Mouse (Mus musculus): ENCODE measurements around the gene H2afy2.

H2afy2 gene

GRCm38 (mm10) chr10:61782799-61783611 is 942 bp downstream of the H2afy2 start:
- peak; percentile 23 to 77 for DNase-seq

- no peak for DNase-seq
Observed at GRCm38 (mm10) chr10:61781461-61782128, 2.4 kb downstream of the H2afy2 start.

DNA sequence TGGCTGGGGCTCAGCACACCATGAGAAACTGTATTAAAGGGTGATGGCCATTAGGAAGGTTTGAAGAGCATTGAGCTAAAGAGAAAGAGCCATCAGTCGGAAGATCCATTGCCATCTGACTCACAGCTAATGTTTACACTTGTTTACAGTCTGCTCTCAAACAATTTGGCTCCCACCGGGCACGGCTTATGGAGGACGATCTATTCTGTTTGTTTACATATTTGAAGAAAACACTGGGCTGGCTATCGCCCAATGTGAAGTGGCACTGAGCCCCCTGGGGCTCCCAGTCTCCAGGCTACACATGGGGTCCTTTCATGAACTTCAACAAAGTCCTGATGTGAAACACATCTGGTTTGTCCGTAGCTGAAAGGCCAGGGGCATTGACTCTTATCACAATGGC is 17.1 kb downstream of the H2afy2 start:
- no peak for DNase-seq

GRCm38 (mm10) chr10:61765558-61765957 is 18.4 kb downstream of the H2afy2 start:
- DNase-seq = no peak

DNA sequence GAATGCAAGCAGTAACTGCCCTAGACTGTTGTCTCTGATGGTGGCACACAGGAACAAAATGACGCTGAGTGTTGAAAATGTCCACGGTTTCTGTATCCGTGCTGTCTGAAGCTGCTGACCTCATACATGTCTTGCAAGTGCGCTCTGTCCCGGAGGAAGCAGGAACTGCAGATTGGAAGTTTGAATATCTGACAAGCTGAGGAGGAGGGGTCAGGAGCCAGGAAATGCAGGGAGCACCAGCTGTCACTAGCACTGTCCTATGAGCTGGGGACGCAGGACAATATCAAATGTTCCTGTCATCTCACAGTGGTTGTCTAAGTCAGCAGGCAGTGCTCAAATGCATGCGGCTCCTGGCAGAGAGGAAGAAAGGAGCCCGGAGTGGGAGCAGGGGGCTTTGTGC is 19.3 kb downstream of the H2afy2 start:
- DNase-seq = no peak

- peak in 1 of 2 experiments; percentile 8 for DNase-seq
Observed at GRCm38 (mm10) chr10:61759869-61760268, 24.1 kb downstream of the H2afy2 start.

- DNase-seq = no peak
Observed at GRCm38 (mm10) chr10:61758904-61759303, 25.0 kb downstream of the H2afy2 start.

DNA sequence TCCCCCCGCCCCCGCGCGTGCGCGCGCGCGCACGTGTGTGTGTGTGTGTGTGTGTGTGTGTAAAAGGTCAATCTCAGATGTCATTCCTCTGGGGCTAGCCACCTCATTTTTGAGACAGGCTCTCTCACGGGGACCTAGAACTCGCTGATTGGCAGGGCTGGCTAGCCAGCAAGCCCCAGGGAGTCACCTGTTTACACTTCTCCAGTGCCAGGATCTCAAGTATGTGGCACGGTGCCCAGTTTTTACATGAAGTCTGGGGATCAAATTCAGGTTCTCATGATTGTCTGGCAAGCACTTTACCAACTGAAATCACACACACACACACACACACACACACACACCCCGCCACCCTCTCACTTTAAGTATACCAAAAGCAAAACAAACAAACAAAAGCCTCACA is 26.9 kb downstream of the H2afy2 start:
- DNase-seq = peak; percentile 47 to 53

DNA sequence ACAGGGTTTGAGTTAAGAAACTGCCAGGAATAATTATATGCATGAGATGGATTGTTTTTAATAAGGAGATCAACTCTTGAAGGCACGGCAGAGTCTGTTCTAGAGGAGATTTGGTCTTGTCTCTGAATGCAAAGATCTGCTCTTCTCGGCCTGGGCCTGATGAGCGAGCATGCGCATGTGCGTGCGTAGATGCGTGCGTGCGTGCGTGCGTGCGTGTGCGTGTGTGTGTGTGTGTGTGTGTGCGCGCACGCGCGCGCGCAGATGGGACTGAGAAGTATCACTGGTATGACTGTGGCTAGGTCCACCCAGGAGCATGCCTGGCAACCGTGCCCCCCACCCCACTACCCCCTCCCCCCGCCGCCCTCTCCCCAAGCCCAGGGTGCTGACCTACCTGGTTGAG is 30.9 kb downstream of the H2afy2 start:
- no peak for DNase-seq

DNA sequence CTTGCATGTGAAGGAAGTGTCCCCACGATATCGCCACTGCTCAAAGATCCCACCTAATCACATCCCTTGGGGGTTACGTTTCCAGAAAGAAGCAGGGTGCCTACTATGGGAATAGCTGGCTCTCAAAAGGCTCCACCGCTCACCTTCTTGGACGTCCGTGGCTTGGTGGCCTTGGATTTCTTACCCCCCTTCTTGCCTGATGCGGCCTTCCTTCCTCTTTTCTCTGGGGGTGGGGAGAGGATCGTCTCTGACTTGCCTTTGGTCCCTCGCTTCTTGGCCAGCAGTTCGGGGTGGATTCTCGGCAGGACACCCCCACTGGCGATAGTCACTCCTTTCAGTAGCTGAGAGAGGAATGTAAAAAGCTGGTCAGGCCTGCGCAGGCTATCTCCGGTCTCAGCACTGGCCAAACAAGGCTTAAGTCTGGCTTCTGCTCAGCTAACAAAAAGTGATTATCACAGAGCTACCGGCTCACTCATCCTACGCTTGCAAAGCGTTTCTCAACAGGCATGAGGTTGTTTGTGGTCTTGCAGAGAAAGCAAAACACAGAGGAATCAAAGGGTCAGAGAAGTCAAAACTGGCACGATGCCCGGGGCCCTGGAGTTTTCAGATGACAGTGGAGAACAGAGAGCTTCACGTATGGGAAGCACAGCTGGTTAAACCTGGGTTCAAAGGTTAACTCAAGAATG is 32.3 kb downstream of the H2afy2 start:
- peak; percentile 85 to 87 for DNase-seq

- DNase-seq = no peak
Observed at GRCm38 (mm10) chr10:61750014-61750413, 33.9 kb downstream of the H2afy2 start.

DNA sequence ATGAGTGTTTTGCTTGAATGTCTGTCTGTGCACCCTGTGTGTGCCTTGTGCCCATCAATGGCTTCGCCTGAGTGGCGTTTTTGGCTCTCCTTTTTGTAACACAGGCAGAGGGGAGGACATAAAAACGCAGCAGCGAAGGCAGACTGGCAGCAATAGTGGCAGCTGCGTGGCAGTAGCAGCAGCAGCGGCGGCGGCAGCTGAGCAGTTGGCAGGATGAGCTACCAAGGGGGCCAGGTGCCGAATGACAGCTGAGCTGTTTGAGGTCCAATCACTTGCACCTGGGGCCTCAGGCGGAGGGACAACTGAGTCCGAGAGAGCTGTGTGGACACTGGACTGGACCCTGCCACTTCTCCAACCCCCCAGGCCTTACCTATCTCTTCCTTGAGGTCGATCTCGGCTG is 36.6 kb downstream of the H2afy2 start:
- no peak for DNase-seq

GRCm38 (mm10) chr10:61745133-61745532 is 38.8 kb downstream of the H2afy2 start:
- DNase-seq = peak in 1 of 2 experiments; percentile 53

GRCm38 (mm10) chr10:61742336-61742735 is 41.6 kb downstream of the H2afy2 start:
- no peak for DNase-seq

- no peak for DNase-seq
Observed at GRCm38 (mm10) chr10:61741873-61742272, 42.1 kb downstream of the H2afy2 start.

DNA sequence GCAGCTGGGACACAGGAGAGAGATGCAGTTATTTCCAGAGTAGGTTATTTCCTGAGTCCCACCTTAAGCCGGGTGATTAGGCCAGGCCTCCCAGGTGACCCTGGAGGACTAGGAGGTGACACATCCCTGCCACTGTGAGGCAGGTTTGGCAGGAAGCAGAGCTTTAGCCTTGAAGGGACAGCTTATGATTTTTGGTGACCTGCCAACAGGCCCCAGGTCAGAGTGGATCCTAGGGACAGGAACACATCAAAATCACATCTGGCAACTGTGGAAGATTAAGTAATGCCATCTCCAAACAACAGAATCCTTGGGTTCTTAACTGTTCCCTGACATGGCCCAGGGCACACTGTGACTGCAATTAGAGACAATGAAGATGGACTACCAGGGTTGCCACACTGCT is 42.6 kb downstream of the H2afy2 start:
- no peak for DNase-seq

- DNase-seq = no peak
Observed at GRCm38 (mm10) chr10:61738126-61738525, 45.8 kb downstream of the H2afy2 start.

DNA sequence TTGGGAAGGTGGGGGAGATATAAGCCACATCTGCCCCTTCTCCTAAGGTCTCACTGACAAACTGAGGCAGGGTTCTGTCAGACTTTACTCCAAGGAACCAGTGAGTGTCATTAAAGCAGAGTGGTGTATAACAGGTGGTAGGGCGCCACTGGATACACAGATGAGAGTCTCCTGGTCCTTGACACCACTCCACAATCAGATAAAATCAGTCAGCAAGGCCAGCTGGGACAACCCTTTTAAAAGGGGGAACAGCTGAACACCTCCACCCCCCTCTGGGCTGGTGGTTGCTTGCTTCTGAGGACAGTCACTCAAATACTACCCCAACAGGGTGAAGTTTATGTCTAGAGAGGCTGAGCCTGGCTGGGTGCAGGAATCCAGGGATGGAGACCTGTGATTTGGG is 46.4 kb downstream of the H2afy2 start:
- DNase-seq = no peak

DNA sequence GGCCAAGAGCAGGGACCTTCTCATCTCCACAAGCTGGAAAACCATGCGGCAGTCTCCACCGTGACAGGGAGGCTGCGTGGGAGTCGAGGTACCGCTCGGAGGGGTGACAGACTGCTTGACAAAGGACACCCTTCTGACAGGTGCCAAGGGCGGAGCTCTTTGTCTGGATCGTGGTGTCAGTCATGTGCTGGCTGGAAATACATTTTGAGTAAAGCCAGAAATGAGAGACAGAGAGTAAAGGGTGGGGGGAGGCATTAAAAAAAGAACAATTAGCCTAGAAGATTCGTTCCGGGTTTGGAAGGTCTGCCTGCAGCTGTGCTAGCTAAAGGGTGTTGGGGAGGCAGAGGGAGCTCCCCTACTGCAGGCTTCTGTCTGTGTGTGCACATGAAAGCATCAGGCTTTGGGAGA is 47.3 kb downstream of the H2afy2 start:
- no peak for DNase-seq

DNA sequence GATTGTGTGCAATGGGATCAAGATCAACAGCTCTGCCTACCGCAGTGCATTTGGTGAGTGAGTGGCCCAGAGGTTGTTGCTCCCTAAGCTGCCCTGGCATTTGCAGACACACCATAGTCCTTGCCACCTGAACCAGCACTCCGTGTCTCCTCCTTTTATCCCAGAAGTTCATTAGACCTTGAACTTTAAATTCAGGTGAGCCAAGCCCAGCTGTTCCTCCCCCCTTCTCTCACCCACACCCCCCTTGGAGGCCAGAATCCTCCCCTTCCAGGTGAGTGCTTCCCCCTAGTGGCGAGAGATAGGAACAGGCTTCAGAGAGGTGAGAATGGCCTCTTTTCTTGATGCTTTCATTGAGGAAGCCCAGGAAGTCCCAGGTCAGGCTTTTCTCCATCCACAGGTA is 49.6 kb downstream of the H2afy2 start:
- peak; percentile 72 to 73 for DNase-seq

GRCm38 (mm10) chr10:61730171-61730570 is 53.8 kb downstream of the H2afy2 start:
- no peak for DNase-seq

DNA sequence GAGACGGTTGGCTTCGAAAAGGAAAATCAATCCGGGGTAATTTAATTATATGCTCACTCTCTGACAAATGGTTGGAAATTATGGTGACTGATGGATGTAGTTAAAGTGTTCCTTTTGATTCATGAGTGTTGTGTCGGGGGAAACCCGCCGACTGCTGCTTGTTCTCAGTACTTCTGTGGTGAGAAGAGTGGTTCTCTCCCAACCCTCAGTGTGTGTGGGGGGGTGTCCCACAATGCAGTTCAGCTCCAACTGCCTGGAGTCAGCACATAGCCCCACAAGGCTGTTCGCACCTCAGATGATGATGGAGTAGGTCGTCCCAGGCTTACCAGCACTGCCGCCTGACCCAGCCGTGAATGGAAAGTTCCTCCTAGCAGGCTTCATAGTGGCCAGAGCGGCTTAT is 54.8 kb downstream of the H2afy2 start:
- DNase-seq = no peak

GRCm38 (mm10) chr10:61723271-61723670 is 60.7 kb downstream of the H2afy2 start:
- no peak for DNase-seq

- no peak for DNase-seq
Observed at GRCm38 (mm10) chr10:61722215-61722614, 61.7 kb downstream of the H2afy2 start.

Measured in kidney, adult 8-10 months (tissue).